Mouse (Mus musculus): ENCODE measurements around the gene Espn. TPM values are rescaled to one million over a fixed set of nuclear protein-coding genes. Genes with fewer than 3 reads are reported as not detected.

Espn gene
- total and polyA plus RNA-seq, 3 experiments = 2.4 to 3.2 (median 2.5) TPM

- WGBS = 3% methylated on average over 19 of the region's 19 CpGs
- H3K4me3 ChIP-seq = peak overlapping the region; percentile 34
- no peaks in the 10 kb centered on the region for H3K4me1 ChIP-seq (ENCODE audit: control insufficient read depth, insufficient read depth, low read length)
- H3K27me3 ChIP-seq (ENCODE audit: control insufficient read depth, insufficient read depth, low read length) = peaks cover 15% of the 10 kb centered on the region
- TF ChIP-seq CTCF (IDR thresholded peaks at IDR 0.05) (no peak), POLR2A (IDR thresholded peaks at IDR 0.05; ENCODE audit: insufficient read depth, low read depth, low read length) (no peak), EP300 (IDR thresholded peaks at IDR 0.05; ENCODE audit: insufficient read depth, low read depth, low read length) (no peak)
- no peaks in the 10 kb centered on the region for H3K79me2 ChIP-seq (replicated peaks; ENCODE audit: control insufficient read depth, insufficient read depth, low read length)
- no peak overlapping the region for H3K9ac ChIP-seq (ENCODE audit: low read depth, low read length)
- H3K27ac ChIP-seq = no peak overlapping the region
- DNase-seq = peak in 1 of 2 experiments; percentile 32
- intact Hi-C loops (cut with DNase I) = no loop called here
- no peaks in the 10 kb centered on the region for H3K36me3 ChIP-seq (ENCODE audit: control insufficient read depth, insufficient read depth, low read length)
These were observed 7.1 kb upstream of the Espn start for GRCm38 (mm10) chr4:152159285-152159678.

DNA sequence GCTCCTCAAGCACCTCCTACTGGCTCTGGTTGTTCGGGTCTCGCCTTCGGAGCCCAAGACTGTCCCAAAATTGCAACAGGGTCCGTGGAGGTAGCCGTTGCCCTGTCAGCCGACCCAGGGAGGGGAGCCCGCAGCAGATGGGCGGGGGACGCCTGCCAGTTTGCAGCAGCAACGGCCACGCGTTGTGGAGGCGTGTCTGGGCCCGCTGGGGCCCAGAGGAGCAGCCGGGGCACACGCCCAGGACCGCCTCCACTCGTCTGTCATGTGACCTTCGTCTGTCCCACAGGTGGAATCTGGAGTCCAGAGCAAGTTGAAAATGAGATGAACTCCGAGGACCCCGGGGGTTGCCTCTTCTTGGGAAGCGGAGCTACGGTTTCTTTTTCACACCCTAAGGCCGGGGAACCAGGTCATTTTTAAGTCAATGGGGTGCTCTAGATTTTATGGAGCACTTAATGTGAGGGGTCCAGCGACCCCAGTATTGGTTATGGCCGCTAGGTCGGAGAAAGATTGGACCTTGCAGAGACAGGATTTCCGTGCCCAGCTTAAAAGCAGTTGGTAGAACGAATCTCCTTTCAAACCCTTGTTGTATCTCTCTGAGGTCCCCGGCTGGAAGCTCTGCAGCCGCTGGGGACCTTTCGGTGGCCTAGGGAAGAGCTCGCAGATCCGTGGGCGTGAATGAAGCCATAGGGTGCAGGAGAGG is 6.6 kb upstream of the Espn start, which contains the start of gene Hes2:
Hes2 (plus strand) TSS at position 283 of the 700 bp plus-strand sequence.
- no peaks in the 10 kb centered on the region for H3K79me2 ChIP-seq (replicated peaks; ENCODE audit: control insufficient read depth, insufficient read depth, low read length)
- H3K4me1 ChIP-seq (ENCODE audit: control insufficient read depth, insufficient read depth, low read length) = no peaks in the 10 kb centered on the region
- peaks cover 15% of the 10 kb centered on the region for H3K27me3 ChIP-seq (ENCODE audit: control insufficient read depth, insufficient read depth, low read length)
- intact Hi-C loops (cut with DNase I) = no loop called here
- DNase-seq = peak; percentile 43
- peak within 1 kb of the TSS; percentile 34 for H3K4me3 ChIP-seq
- WGBS = 4% methylated on average over 35 of the region's 35 CpGs
- TF ChIP-seq CTCF (IDR thresholded peaks at IDR 0.05) = no peak
- TF ChIP-seq EP300 (IDR thresholded peaks at IDR 0.05; ENCODE audit: insufficient read depth, low read depth, low read length) = no peak
- TF ChIP-seq POLR2A (IDR thresholded peaks at IDR 0.05; ENCODE audit: insufficient read depth, low read depth, low read length) = no peak
- H3K36me3 ChIP-seq (ENCODE audit: control insufficient read depth, insufficient read depth, low read length) = no peaks in the 10 kb centered on the region
- no peak within 1 kb of the TSS for H3K27ac ChIP-seq
- peak within 1 kb of the TSS; percentile 6; the same call in 1 of the 2 replicates for H3K9ac ChIP-seq (ENCODE audit: low read depth, low read length)

GRCm38 (mm10) chr4:152157779-152158584 is 5.8 kb upstream of the Espn start:
- Histone ChIP-seq H3K4me3 (peak overlapping the region; percentile 34), H3K79me2 (replicated peaks; ENCODE audit: control insufficient read depth, insufficient read depth, low read length) (no peaks in the 10 kb centered on the region), H3K9ac (ENCODE audit: low read depth, low read length) (no peak overlapping the region), H3K27ac (no peak overlapping the region), H3K27me3 (ENCODE audit: control insufficient read depth, insufficient read depth, low read length) (peaks cover 15% of the 10 kb centered on the region), H3K36me3 (ENCODE audit: control insufficient read depth, insufficient read depth, low read length) (no peaks in the 10 kb centered on the region), H3K4me1 (ENCODE audit: control insufficient read depth, insufficient read depth, low read length) (peaks cover 1% of the 10 kb centered on the region; the same call in 1 of the 2 replicates)
- intact Hi-C loops (cut with DNase I) = no loop called here
- WGBS = 18% methylated on average over 21 of the region's 21 CpGs
- peak in 1 of 2 experiments; percentile 53 for DNase-seq
- no peak for TF ChIP-seq POLR2A (IDR thresholded peaks at IDR 0.05; ENCODE audit: insufficient read depth, low read depth, low read length)
- TF ChIP-seq EP300 (IDR thresholded peaks at IDR 0.05; ENCODE audit: insufficient read depth, low read depth, low read length) = no peak
- peak; percentile 88 for TF ChIP-seq CTCF (IDR thresholded peaks at IDR 0.05)

DNA sequence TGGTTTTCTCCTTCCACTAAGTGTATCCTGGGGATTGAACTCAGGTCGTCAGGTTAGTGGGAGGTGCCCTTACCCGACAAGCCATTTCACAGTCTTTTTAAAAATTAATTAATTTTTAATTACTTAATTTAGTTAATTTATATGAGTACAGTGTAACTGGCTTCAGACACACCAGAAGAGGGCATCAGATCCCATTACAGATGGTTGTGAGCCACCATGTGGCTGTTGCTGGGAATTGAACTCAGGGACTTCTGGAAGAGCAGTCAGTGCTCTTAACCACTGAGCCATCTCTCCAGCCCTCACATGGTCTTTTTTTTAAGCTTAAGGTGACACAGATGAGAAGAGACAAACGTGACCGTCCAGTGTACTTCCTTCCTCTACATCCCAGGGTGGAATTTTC is 2.8 kb upstream of the Espn start:
- TF ChIP-seq CTCF (IDR thresholded peaks at IDR 0.05) = no peak
- TF ChIP-seq EP300 (IDR thresholded peaks at IDR 0.05; ENCODE audit: insufficient read depth, low read depth, low read length) = no peak
- no peak for TF ChIP-seq POLR2A (IDR thresholded peaks at IDR 0.05; ENCODE audit: insufficient read depth, low read depth, low read length)
- peaks cover 15% of the 10 kb centered on the region for H3K27me3 ChIP-seq (ENCODE audit: control insufficient read depth, insufficient read depth, low read length)
- H3K36me3 ChIP-seq (ENCODE audit: control insufficient read depth, insufficient read depth, low read length) = no peaks in the 10 kb centered on the region
- H3K4me3 ChIP-seq = no peak overlapping the region
- no peak overlapping the region for H3K27ac ChIP-seq
- H3K79me2 ChIP-seq (replicated peaks; ENCODE audit: control insufficient read depth, insufficient read depth, low read length) = no peaks in the 10 kb centered on the region
- H3K9ac ChIP-seq (ENCODE audit: low read depth, low read length) = no peak overlapping the region
- H3K4me1 ChIP-seq (ENCODE audit: control insufficient read depth, insufficient read depth, low read length) = peaks cover 1% of the 10 kb centered on the region; the same call in 1 of the 2 replicates
- 54% methylated on average over 4 of the region's 4 CpGs for WGBS
- intact Hi-C loops (cut with DNase I) = no loop called here
- no peak for DNase-seq

DNA sequence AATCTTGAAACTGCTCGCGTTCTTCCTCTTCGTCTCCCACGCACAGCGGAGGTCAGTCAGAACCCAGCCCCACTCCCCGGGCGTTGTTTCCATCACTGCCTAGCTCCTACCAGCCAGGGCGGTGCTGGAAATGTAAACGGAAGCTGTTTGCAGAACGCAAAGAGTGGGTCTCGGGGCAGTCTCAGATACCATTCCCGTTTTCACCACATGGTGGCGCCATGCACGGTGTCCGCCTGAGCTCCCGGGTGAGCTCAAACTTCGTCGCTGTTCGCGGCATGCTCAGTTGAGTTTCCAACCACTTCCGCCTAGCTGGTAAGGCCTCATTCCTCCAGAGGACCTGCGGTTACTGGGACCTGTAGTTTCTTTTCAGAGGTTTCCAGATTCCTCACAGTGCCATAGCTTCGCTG is 1.6 kb upstream of the Espn start:
- intact Hi-C loops (cut with DNase I) = no loop called here

More for the DNA sequence above, 1.6 kb upstream of the Espn start:
- Histone ChIP-seq H3K27me3 (ENCODE audit: control insufficient read depth, insufficient read depth, low read length) (peaks cover 7% of the 10 kb centered on the region), H3K4me3 (peak overlapping the region; percentile 30; the same call in 1 of the 2 replicates), H3K27ac (no peak overlapping the region), H3K4me1 (ENCODE audit: control insufficient read depth, insufficient read depth, low read length) (peaks cover 1% of the 10 kb centered on the region; the same call in 1 of the 2 replicates), H3K9ac (ENCODE audit: low read depth, low read length) (no peak overlapping the region), H3K36me3 (ENCODE audit: control insufficient read depth, insufficient read depth, low read length) (no peaks in the 10 kb centered on the region), H3K79me2 (replicated peaks; ENCODE audit: control insufficient read depth, insufficient read depth, low read length) (no peaks in the 10 kb centered on the region)
- DNase-seq = peak; percentile 84 to 88
- TF ChIP-seq EP300 (IDR thresholded peaks at IDR 0.05; ENCODE audit: insufficient read depth, low read depth, low read length) = 0 out of 2 replicates have a peak, but pooled peaks have one; percentile 24
- peak; percentile 89 for TF ChIP-seq CTCF (IDR thresholded peaks at IDR 0.05)
- no peak for TF ChIP-seq POLR2A (IDR thresholded peaks at IDR 0.05; ENCODE audit: insufficient read depth, low read depth, low read length)
- WGBS = 3% methylated on average over 23 of the region's 23 CpGs

Measured in heart, adult 2 months (tissue).